Mouse (Mus musculus): Measurements from ENCODE around the gene Noxred1.
A peak's percentile ranks its signal among the peaks of the same experiment; 100 is the strongest.
"Not testable (repeated sequence)": the region's sequence is repeated elsewhere in the genome, so short reads cannot be mapped to it uniquely, and the experiment has no call there.

The Noxred1 gene

GRCm38 (mm10) chr12:87238632-87239031 lies at the start of gene Noxred1:
Noxred1 (minus strand) TSS chr12:87238732.
- DNase-seq (ENCODE audit: low read depth in 2 of 2, low spot score in 2 of 2), result no peak

GRCm38 (mm10) chr12:87284726-87285125 lies 46.2 kb upstream of the Noxred1 start:
- DNase-seq (ENCODE audit: low read depth in 2 of 2, low spot score in 2 of 2), result no peak

DNA sequence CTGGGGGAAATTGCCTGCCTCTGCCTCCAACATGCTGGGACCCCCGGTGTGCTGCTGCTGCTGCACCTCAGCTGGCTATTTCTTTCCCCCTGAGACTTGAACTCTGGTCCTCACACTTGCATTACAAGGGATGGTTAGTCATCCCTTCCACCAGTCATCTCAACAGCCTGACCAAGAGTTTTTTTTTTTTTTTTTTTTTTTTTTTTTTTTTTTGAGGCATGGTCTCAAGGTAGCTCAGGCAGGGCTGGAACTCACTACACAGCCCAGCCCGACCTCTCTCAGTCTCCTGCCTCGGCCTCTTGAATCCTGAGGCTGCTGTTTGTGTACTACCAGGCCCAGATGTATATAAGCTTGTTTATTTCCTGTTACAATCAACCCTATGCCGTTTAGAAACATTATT lies 45.7 kb upstream of the Noxred1 start:
- DNase-seq (ENCODE audit: low read depth in 2 of 2, low spot score in 2 of 2), result no peak

DNA sequence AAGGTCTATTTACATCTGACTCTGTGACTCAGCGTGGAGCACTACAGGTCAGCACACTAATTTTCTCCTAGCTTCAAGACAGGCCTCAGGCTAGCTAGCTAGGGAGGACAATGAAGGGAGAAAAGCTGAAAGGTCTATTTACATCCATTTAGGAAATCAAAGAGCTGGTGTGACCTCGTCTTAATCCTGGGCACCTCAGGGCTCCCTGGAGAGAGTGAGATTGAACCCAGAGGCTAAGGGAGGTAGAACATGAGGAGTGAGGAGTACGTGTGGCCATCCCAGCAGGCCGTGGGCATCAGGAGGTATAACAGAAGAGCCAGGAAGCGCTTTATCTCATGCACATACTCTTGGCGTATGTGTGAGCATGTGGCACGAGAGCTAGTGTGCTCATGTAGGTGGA lies 45.2 kb upstream of the Noxred1 start:
- no peak for DNase-seq (ENCODE audit: low read depth in 2 of 2, low spot score in 2 of 2)

DNA sequence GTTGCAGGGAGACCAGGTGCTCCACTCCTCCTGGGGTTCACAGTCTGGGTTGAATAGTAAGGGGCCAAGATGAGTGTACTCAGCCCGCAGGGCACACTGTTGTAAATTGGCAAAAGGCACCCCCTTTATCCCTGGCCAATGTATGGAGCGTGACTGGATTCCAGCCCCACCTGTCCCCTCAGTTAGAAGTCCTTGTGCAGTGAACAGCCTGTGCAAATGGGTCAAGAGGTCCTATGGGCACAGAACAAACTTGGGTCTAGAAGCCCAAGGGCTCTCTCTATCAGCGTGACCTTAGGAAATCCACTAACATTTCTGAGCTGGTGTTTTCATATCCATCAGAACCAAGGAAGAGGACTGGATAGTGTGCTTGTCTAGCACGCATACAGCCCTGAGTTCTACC lies 44.2 kb upstream of the Noxred1 start:
- DNase-seq (ENCODE audit: low read depth in 2 of 2, low spot score in 2 of 2), result no peak

DNA sequence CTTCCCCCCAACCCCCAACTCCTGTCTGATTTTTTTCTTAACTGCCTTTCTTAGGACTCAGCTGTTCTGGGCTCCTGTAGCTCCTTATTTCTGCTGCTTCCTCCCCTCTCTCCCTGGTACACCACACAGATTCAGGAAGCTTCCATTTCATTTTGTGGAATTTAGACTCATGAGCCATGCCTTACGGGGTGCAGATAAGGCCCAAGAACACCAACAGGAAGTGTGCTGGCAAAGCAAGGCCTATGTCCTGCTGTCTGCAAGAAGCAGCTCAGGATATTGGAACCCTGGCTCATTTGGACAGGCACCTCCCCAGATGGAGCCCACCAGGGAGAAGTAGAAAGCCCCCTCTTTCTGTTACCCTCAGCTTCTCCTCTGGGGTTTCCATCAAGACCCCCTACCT lies 43.2 kb upstream of the Noxred1 start:
- DNase-seq (ENCODE audit: low read depth in 2 of 2, low spot score in 2 of 2), result no peak

DNA sequence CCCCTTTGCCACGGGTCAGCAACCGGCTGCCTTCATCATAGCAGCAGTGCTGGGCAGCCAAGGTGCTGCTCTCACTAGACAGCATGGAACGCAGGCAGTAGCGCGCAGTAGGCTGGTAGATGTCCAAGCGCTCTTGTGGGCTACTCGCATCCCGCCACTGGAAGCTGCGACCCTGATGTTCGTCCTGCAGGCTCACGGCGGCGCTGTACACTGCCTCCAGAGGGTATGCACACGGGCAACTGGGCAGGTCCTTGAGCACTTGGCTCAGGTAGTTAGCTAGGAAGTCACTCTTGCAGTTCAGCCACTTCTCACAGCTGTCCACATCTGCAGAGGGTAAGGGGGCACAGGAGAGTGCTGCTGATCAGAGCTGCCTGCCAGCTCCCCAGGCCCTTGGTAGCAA lies 41.3 kb upstream of the Noxred1 start:
- no peak for DNase-seq (ENCODE audit: low read depth in 2 of 2, low spot score in 2 of 2)

DNA sequence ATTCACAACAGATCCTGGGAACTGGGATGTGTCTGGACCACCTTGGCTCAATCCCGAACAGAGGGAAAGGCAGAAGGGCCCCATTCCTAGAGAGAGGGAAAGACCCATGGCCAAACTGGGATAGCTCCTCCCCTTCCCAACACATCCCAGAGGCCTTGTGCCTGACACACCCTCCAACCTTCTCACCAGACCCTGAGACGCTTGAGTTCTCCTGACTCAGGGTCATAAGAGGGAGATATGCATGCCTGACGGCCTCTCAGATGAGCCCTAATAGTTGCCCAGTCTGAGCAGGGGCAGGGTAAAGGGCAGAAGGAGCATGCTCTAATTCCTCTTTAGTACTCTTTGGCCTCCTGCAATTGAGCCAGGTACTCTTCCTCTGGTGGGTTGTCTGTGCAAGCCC lies 40.8 kb upstream of the Noxred1 start:
- no peak for DNase-seq (ENCODE audit: low read depth in 2 of 2, low spot score in 2 of 2)

- no peak for DNase-seq (ENCODE audit: low read depth in 2 of 2, low spot score in 2 of 2)
These were observed 39.7 kb upstream of the Noxred1 start for GRCm38 (mm10) chr12:87278118-87278730.

DNA sequence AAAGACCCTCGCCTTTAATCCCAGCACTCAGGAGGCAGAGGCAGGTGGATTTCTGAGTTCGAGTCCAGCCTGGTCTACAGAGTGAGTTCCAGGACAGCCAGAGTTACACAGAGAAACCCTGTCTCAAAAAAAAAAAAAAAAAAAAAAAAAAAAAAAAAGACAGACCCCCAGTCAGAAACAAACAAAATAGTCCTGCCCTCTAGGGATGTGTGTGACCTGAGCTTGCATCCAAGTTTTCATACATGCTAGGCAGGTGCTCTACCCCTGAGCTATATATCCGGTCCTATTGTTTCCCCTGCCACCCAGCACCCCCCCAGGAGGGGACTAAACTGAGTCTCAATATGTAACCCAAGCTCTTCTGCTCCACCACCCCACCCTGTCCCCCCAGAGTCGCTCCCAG lies 38.7 kb upstream of the Noxred1 start:
- DNase-seq (ENCODE audit: low read depth in 2 of 2, low spot score in 2 of 2), result not testable (repeated sequence)

GRCm38 (mm10) chr12:87274853-87275831 lies 36.6 kb upstream of the Noxred1 start:
- DNase-seq (ENCODE audit: low read depth in 2 of 2, low spot score in 2 of 2), result no peak

DNA sequence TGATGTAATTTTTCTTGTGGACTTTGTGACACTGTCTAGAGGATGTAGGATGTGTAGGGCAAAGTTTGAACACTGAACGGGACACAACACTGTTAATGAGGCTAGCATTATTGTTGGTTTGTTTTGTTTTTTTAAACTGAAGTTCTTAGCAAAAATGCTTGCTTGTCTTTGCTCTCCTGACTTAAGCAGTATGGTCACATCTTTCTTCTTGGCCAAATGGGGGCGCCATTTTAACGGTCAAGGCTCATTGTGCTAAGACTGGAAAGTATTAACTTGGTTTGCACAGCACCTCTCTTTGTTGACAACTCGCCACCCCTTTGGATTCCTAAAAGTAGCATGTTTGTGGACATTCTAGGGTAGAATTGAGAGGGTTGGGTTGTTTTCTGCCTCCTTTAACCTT lies 29.1 kb upstream of the Noxred1 start:
- DNase-seq (ENCODE audit: low read depth in 2 of 2, low spot score in 2 of 2), result no peak

GRCm38 (mm10) chr12:87266827-87267603 lies 28.5 kb upstream of the Noxred1 start:
- DNase-seq (ENCODE audit: low read depth in 2 of 2, low spot score in 2 of 2), result no peak

DNA sequence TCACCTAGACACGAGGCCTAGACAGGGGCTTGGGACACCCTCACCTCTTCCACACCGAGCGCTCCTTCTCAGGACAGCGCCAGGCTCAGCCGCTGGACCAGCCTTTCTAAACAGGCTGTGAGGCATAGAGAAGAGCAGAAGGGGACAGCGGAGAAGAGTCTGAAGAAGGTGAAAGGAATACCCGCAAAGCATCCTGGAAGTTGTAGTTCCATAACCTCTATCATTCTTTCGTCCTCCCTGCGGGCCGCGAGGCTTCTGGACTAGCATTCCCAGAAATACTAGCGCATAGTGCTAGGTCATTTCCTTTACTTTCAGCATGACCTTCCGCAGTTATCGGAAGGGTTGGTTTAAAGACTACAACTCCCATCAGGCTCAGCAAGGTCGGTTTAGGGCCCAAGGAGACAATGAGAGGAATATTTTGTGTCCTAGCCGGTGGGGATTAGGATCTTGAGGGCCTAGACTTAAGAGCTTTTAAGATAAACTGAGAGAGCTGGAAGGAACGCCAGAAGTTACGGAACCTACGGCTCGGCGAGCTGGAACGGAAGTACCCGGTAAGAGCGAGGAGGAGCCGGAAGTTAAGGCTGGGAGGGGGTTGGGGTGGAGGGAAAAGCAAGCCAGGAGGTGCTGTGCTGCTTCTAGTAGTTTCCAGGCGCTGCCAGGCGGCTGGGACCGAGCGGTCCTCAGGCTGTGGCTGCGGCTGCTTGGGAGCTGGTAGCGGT lies 27.7 kb upstream of the Noxred1 start, which contains the start of the genes Vipas39 and Ahsa1:
Gene Vipas39 (minus strand): TSS at position 149 of the 719 bp plus-strand sequence.
Gene Ahsa1 (plus strand): TSS at position 372 of the 719 bp plus-strand sequence.
- peak; percentile 82 to 86 for DNase-seq (ENCODE audit: low read depth in 2 of 2, low spot score in 2 of 2)

GRCm38 (mm10) chr12:87265444-87265843 lies 26.9 kb upstream of the Noxred1 start:
- no peak for DNase-seq (ENCODE audit: low read depth in 2 of 2, low spot score in 2 of 2)

GRCm38 (mm10) chr12:87260562-87260961 lies 22.0 kb upstream of the Noxred1 start:
- no peak for DNase-seq (ENCODE audit: low read depth in 2 of 2, low spot score in 2 of 2)

- no peak for DNase-seq (ENCODE audit: low read depth in 2 of 2, low spot score in 2 of 2)
These were observed 18.1 kb upstream of the Noxred1 start for GRCm38 (mm10) chr12:87256629-87257028.

DNA sequence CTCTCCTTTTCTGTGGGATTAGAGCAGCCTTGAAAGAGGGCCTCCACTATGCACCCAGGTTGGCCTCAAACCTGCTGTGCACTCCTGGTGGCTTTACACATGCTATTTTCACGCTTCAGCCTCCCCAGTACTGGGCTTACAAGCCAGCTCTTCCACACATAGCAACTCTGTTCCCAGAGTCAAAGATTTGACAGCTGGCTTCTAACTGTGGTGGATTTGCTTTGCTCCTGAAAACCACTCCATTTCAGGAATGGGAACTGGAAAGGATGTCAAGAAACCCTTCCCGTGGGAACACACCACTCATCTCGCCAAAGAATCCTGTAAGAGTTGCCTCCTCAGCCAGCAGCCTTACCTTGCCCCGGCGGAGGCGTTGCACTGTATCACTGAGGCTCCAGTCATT lies 15.3 kb upstream of the Noxred1 start:
- no peak for DNase-seq (ENCODE audit: low read depth in 2 of 2, low spot score in 2 of 2)

GRCm38 (mm10) chr12:87250161-87250560 lies 11.6 kb upstream of the Noxred1 start:
- DNase-seq (ENCODE audit: low read depth in 2 of 2, low spot score in 2 of 2), result no peak

DNA sequence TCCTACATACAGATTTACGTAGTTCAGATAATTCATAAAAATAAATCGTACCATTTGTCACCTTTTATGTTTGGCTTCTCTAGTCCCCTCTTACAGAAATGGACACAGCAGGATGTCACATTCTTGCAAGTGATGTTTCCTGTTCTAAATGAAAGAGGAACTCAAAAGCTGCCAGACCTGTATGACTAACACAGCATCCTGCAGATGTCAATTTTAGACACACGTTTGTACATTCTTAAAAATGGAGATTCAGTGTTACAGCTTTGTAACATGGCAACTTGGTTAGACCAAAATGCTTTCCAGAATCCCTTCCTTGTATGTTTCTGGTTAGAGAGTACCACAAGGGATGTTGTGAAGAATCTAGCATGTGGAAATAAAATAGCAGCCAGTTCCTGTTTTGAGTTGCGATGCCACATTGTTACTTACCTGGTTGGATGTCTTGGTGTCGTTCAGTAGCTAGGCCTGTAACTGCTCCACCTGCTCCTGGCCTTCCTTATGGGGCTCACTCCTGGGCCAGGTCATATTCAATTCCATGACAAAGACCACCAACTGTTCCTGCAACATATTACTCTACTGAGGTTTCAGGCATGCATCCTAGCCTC lies 1.5 kb downstream of the Noxred1 start:
- DNase-seq (ENCODE audit: low read depth in 2 of 2, low spot score in 2 of 2), result no peak
